Mouse (Mus musculus) gonadal fat pad, adult 2 months (tissue): ENCODE measurements around the gene Taf11. TPM values are rescaled to one million over a fixed set of nuclear protein-coding genes. Genes with fewer than 3 reads are reported as not detected.

Source experiments
- DNase-seq: peaks from one replicate; pipeline ENCODE4 v3.0.0-alpha.2; 2012; ENCODE audit warnings: low read depth
- polyA plus RNA-seq: library from polyadenylated mRNA; depleted of rRNA; stranded (reverse); fragments of >200 nt; gene quantifications from 2 replicates; pipeline ENCODE4 v1.2.3, GENCODE M21; 2012; rRNA removed

Taf11 gene
- 12.5 and 14.0 TPM in 2 replicates for polyA plus RNA-seq

DNA sequence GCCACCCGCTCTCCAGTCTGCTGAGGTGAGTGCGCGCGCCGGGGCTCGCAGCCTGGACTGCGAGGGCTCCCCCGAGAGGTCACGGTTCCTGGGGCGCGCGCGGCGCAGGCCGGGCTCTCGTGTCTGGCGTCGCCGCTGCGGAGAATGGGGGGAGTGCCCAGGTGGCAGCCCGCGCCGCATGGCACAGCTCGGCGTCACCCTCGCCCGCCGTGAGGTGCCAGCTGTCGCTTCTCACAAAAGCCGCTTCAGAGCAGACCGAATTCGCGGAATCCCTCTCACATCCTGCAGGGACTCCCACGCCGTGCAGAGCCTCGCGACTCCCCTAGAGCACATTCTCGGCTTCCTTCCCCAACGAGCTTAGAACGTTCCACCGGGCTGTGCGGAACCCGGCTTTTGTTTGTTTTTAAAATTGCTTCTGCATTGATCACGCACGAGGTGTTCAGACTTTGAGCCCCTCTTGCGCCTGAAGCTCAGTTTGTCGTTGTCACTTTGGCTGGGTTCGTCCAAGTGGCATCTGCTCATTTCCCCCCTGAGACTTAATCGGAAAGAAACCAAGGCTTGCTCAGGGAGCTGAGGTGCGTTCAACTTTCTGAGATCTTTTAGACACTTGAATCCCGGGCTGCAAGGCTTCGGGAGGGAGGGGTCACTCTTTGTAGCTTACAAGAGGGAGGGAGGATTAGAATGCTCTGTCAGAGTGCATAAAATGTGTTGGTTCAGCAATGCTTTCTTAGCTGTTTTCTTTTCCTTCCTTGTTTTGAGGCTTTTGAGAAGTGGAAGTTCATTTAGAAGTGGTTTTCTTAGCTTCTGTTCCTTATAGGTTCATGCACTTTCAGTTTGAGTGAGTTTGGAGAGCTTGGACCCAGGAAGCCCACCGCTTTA, at the start of gene Taf11:
Gene Taf11, minus strand, starts transcription at position 223 of the 879 bp plus-strand sequence.
- no peak for DNase-seq

DNA sequence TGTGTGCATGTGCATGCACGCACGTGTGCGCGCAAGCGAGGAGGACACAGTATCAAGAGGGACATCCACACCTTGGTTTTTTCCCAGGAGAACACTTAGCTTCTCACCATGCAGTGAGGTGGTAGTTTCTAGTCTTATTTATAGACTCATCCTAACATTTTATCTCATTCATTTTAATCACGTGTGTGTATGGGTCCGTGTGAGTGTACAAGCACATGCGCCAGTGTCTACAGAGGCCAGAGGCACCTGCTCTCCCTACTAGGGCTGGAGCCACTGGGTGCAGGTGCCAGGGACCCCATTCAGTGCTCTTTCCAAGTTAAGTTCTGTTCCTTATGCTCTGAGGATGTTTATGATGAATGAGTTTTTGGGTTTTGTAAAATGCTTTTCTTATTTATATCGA, 48.0 kb upstream of the Taf11 start:
- no peak for DNase-seq

DNA sequence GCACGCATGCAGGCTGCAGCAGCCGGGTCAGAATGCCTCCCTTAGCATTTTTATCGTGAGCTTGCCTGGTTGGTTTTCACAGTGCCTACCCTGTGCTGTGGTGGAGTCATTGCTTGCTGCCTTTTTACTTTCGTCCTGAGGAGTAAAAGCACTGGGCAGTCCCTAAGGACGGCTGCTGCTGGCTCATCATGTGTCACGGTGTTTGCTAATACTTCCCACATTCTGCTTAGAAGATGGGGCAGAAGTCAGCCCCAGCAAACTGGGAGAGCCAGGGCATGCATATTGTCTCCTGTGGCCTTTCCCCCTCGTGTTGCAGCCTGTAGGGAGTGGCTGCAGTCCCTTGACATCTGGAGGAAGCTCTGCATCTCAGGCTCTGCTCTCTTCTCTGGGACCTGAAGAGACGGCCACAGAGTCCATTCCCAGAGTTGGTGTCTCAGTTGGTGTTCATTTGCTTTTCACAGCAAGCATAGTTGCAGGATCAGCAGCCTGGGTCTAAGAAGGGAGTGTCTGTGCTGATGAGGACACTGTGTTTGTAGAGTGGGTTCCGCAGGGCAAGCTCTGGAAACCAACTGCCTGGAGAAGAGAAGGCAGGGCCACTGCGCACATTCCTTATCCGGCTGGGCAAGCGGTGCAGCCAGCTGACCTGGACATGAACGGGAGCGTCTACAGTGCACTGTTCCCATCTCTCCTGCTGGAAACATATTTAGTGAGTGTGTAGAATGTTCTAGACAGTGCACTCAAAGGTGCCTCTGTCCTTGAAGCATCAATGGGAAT, 45.2 kb upstream of the Taf11 start:
- no peak for DNase-seq

DNA sequence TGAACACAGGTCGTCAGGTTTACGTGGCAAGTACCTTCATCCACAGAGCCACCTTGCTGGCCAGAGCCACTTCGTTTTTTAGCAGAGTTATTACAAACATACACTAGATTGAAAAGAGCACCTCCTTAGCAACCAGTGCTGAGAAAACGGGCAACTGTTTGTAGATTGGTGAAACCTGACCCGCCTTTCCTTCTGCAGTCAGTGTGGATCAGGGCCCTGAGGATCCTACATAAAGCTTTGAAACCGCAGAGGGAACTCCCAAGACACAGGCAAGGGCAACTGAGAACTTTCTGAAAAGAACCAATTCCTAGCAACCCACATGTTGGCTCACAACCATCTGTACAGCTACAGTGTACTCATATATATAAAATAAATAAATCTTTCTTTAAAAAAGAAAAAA, 43.5 kb upstream of the Taf11 start:
- no peak for DNase-seq

DNA sequence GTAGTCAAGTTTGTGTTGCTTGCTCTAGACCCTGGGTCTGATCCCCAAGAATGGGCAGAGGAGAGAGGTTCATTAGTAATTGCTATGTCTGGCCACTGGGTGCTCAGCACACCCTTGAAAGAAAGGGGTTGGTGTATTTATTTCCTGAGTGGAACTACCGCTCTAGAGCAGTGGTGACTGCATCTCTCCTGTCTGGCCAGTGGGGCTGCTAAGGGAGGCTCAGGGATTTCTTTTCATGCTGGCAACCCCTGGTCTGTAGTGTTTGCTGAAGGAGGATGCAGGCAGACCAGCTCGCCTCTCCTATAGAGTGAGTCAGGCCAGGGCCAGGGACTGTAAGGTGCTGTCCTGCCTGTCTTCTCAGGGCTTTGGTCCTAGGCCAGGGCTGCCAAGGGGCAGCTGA, 37.5 kb upstream of the Taf11 start:
- DNase-seq: no peak

DNA sequence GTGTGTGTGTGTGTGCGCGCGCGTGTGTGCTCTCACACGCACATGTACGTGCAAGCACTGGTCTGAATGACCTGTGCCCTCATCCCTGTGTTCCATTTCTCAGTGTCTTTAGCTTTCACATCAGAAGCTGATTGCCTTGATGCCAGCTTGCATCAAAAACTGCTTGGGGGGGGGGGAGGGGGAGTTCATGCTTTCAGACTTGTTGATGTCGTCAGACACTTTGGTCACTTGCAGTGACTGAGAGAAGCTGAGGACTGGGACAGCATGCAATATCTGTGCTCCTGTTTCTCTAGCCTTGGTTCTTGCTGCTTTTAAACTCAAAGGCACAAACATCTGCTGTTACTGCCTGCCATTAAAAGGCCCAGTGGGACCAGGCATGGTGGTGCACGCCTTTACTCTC, 36.7 kb upstream of the Taf11 start:
- no peak for DNase-seq

DNA sequence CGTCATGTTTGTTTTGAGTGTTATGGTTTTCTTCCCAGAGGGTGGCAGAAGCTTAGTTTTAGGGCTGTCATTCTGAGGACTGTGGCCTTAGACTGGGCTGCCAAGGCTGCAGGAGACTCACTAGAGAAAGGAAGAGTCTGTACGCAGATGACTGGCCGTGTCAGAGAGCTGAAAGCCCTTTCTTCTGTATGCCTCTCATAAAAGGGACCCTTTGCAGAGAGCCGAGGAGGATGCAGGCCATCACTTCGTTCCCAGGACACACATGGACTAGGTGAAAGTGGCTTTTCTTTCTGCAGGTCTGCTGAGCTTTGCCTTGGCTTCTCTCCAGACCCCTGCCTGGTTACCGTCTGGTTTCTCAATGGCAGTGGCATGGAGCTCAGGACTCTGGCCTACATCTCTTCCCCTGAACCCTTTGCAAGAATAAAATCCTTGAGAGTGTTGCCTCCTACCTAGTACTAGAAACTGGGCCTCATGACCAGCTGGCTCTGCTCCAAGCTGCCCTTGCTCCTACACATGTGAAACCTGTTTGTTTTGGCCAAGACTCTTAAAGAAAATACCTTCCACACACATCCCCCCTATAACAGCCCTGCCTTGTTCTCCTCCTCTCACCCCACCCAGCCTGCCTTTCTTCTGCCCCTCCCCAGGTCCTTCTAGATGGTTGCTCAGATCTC, 36.0 kb upstream of the Taf11 start:
- DNase-seq: no peak

DNA sequence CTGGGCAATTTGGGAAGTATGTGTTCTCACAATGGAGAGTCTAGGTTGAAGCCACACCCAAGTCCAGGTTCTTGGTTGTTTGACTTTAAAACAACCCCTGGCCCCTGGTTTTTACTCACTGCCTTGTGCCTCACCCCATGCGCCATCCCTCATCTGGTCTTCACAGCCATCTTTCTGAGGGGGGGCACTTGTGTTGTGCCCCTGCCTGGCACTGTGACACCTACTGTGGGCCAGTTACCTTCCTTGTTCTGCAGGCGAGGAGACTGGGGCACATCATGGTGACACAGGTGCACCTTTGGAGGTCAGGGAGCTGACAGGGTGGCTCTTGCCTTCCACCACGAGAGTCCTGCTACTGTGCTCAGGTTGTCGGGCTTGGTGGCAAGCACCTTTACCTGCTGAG, 32.5 kb upstream of the Taf11 start:
- no peak for DNase-seq

DNA sequence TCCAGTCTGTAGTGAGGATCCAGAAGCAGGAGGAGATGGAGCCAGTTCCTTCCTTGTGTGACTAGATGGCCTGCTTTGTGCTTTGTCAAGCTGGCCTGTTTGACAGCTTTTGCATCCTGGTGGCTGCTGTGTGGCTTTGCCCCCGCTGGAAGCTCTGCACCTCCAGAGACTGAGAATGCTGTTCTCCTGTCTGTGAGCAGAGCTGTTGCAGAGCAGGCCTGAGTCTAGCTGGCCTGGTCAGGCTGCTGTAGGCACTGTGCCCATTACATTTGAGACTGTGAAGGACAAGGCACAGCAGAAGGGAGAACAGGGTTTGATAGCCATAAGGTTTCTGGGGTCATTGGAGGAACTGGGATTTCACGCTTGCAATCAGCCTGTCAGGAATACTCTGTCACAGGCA, 32.1 kb upstream of the Taf11 start:
- no peak for DNase-seq

DNA sequence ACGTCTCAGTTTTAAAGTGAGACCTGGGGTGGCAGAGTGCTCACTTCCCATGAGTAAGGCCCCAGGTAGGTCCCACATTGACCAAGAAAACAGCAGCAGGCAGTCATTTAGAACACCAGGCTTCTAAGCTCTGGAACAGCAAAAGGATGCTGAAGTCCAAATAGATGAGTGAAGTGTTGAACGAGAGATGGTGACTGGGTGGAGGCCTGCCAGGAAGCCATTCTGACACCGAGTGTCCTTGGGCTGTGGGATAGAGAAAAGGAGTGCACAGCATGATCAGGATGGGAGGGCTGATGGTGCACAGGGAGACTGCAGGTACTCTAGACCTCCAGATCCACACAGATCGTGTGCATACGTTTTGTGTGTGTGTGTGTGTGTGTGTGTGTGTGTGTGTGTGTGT, 31.5 kb upstream of the Taf11 start:
- no peak for DNase-seq

DNA sequence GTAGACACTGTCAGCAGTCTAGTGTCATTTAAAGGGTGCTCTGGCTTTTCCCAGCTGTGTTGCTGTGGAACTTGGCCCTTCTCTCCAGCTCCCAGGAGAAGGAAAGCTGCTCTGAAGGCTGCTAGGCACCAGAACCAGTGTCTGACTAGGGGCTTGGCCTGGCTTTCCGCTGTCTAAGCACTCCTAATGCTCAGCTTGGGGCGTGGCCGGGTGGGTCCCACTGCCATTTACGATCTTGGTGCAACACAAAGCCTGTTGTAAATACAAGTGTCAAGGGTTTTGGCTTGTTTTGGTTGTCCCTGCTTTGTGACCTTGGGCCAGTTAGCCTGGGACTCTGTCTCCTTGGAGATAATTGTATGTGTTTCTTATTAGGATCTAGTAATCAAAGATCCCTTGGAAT, 30.7 kb upstream of the Taf11 start:
- no peak for DNase-seq

DNA sequence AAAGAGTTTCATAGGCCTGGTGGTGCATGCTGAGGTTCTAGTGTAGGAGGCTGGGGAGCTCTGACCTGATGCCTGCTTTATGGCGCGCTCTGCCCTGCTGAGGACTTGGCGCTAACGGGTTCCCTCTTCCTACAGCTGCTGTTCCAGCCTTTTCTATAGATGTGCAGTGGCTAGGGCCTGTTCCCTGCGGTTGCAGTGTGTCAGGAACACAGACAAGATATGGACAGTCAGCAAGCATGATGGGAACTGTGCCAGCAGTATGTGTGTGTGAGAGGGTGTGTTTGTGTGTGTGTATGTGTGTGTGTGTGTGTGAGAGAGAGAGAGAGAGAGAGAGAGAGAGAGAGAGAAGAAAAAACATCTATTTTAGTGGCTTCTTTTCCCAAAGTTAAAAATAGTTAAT, 29.4 kb upstream of the Taf11 start:
- no peak for DNase-seq

DNA sequence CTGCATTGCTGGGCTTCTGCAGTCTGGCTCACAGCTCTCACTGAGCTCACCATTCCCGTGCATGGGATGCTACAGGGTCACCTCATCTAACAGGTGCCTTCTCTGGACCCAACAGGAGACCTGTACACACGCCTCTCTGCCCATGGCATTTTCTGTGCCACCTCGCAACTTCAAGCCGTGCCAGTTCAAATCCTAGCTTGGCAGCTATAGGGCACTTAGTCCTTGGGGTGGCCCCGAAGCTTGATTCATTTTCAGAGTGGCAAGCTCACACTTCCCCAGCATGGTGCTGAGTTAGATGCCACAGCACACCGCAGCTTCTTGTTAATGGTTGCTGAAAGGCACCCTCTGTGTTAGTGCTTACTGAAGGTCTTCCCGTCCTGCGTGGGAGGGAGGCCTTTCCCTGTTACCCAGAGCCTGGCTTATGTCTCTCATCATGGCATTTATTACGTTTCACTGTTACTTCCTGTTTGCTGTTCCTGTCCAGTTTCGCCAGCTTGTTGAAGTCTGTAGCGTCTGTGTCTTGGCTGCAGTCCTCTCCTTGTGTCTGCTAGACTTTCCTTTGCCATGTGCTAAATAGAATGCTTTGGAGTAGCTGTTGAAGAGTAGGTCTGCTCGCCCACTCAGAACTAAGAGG, 28.6 kb upstream of the Taf11 start:
- no peak for DNase-seq

DNA sequence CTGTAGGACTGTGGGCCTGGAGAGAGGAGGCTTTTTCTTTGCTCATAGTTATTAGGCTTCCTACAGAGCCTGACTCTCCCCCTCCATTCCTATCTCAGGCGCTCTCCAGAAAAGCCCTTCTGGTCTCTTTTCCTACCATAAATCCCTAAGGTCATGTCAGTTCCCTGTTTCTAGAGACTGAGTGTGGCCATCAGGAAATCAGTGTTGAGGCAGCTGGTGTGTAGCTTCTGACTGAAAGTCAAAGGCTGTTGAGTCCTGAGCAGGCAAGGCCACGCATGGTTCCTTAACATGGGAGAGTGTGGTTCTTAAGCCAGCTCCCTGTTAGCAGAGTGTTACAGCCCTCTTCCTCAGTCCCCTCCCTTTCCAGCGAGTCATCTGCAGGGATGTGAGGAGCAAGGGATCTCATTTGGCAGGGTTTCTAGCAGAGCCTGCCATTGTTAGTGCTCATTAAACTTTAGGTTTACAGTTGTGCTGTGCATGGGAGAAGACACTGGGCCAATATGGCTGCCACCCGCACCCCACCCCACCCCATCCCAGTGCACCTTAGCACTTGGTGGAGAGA, 27.5 kb upstream of the Taf11 start:
- no peak for DNase-seq

DNA sequence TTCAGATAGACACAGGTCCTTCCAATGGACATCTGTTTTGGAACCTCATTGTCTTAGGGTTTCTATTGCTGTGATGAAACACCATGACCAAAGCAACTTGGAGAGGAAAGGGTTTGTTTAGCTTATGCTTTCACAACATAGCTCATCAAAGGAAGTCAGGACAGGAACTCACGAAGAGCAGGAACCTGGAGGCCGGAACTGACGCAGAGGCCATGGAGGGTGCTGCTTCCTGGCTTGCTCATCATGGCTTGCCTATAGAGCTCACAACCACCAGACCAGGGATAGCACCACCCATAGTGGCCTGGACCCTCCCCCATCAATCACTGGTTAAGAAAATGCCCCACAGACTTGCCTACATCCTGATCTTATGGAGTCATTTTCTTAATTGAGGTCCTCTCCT, 25.4 kb upstream of the Taf11 start:
- no peak for DNase-seq

DNA sequence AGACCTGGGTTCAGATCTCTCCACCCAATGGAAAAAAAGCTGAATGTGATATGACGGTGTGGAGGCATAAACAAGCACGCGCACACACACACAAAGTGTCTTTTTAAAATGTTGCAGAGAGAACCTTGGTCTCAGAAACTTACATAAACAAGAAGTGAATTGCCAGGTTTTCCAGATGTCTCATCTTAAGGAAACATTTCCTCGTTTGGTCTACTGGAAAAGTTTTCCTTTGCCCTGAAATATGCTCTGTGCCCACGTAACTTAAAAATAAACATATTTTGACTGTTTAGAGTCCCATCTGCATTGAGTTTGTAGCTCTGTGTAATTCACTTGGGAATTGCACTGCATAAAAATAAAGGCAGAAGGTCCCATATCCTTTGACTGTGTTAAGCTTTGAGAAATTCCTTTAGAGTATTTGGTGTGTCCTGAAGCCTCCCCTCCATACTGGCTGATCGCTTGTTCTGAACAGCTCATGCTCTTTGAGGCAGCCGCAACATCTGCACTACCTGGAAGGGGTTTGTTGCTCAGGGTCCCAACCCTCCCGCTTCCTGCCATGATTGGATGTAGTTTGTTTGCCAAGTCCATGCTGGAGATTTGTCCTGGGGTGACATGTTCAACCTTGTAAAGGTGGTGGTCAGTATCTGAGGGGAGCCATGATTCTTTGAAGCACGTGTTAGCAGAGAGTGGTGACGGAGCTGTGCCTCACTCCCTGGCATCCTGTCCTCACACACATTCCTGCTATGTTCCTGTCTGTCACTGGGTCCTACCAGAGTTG, 24.7 kb upstream of the Taf11 start:
- DNase-seq: no peak

DNA sequence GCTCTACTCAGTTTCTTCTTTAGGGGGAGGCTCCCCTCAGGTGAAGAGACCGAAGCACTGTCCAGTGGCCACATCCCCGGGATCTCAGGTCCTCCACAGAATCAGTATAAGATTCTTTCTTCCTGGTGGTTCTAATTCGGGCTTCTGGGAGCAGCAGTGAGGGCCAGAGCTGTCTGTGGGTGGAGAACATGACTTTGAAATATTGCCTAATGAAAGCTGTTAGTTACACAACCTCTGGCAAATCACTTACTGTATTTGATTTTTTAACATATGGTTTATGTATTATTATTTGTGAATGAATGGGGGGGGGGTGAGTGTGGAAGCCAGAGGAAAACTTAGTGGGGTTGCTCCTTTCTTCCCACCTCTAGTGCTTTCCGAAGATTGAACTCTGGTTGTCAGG, 22.2 kb upstream of the Taf11 start:
- peak; percentile 44 for DNase-seq

DNA sequence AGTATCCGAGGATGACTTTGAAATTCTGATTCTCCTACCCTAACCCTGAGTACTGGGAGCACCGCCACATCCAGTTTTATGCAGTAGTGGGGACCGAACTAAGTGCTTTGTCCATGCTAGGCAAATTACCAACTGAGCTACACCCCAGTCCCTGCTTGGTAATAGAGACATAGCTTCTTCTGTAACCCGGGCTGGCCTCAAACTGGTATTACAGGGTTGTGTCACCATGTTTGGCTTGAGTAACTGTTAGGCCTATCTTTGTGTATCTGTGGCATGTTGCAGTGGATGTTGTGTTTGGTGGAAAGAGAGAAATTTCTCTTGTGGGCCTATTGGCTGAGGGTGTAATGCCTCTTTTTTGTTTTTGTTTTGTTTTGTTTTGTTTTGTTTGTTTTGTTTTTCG, 20.6 kb upstream of the Taf11 start:
- DNase-seq: peak; percentile 65

DNA sequence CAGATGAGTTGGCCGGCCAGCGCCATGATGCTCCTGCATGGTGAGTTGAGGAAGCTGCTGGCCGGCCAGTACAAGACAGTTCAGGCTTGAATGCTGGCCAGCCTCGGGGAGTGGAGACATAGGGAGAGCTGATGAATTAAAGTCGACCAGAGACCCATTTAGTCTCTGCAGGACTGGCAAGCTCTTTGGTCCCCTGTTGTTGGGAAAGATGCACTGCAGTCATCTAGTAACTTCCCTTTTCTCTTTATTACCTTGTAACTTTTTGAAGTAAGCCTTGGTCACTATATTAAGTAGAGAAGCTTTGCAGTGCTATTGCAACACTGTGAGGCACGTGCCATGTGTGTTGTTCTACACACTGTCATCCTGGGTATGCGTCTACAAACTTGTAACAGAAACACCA, 15.9 kb upstream of the Taf11 start:
- DNase-seq: no peak

DNA sequence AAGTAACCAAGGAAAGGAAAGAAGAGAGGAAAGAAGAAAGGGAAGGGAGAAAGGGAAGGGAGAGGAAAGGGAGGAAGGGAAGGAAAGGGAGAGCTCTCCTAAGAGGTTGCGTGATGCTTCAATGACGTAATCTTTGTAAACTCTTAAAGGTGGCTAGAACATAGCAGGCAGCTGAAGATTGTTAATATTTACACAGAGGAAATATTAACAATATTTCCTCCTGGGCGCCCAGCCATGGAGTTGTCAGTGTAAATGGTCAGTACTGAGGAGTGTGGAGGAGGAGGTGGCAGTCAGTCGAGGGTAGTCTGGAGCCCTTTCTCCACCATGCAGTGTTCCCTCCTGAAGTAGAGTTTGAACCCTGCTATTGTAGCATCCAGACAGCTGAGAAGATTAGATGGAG, 15.4 kb upstream of the Taf11 start:
- DNase-seq: no peak

DNA sequence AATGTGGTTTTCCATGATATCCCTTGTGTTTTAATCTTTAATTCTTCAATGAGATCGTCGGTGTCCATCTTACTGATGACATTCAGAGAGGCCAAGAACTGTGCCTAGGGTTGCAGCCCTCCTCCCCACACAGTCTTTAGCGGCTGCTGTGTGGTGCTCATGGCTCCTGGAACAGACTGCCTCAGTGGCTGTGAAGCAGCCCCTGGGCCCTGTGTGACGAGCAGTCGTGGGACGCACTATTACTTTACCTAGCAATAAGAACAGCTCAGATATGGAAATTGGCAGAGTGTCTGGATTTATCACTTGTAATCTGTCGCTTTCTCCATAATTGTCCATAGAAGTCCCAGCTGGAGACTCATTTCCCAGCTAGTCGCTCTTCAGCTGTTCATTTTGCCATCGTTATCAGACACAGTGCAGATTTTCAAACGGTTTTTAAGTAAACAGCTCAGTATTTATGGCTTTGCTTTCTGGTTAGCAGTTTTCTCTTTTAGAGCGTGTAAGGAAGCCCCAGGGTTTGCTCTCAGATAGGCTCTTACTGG, 12.6 kb upstream of the Taf11 start:
- no peak for DNase-seq
